Mouse (Mus musculus) frontal cortex, postnatal 10 days (tissue): ENCODE measurements at regions not wholly inside any gene's neighbourhood (a gene's known extent, or its start where the extent isn't known, plus 50 kb on each side); places are given as distances from the start of the nearest gene placed in this dataset.
A peak's percentile ranks its signal among the peaks of the same experiment; 100 is the strongest.

Source experiments
- DNase-seq, 2 experiments: peaks; one replicate each; pipeline ENCODE4 v3.0.0; 2022; ENCODE audit warnings: low spot score in 2 of 2, mixed read lengths in 1 of 2

- no peak for DNase-seq
These were observed 954.9 kb upstream of the 4931408C20Rik start for GRCm38 (mm10) chr1:27642118-27642517.

GRCm38 (mm10) chr1:27629101-27629500 is 941.8 kb upstream of the 4931408C20Rik start:
- no peak for DNase-seq

GRCm38 (mm10) chr1:27616250-27616649 is 929.0 kb upstream of the 4931408C20Rik start:
- no peak for DNase-seq

- peak in 1 of 2 experiments; percentile 6 for DNase-seq
These were observed 921.3 kb upstream of the 4931408C20Rik start for GRCm38 (mm10) chr1:27608606-27609005.

- DNase-seq = no peak
These were observed 891.5 kb upstream of the 4931408C20Rik start for GRCm38 (mm10) chr1:27578776-27579175.

- DNase-seq = no peak
These were observed 872.2 kb upstream of the 4931408C20Rik start for GRCm38 (mm10) chr1:27559426-27559825.

- no peak for DNase-seq
These were observed 823.6 kb upstream of the 4931408C20Rik start for GRCm38 (mm10) chr1:27510787-27511395.

- no peak for DNase-seq
These were observed 816.5 kb upstream of the 4931408C20Rik start for GRCm38 (mm10) chr1:27503807-27504206.

- no peak for DNase-seq
These were observed 791.7 kb upstream of the 4931408C20Rik start for GRCm38 (mm10) chr1:27478991-27479390.

GRCm38 (mm10) chr1:27446069-27446468 is 758.8 kb upstream of the 4931408C20Rik start:
- DNase-seq = no peak
